Mouse (Mus musculus): ENCODE measurements around the gene Tmem8.
A peak's percentile ranks its signal among the peaks of the same experiment; 100 is the strongest.
"Not testable (repeated sequence)": the region's sequence is repeated elsewhere in the genome, so short reads cannot be mapped to it uniquely, and the experiment has no call there.

Tmem8 gene

GRCm38 (mm10) chr17:26113181-26113948 lies at the start of gene Tmem8:
TSS of gene Tmem8 (plus strand) at chr17:26113299.
- peak in 1 of 2 experiments; percentile 59 for DNase-seq (ENCODE audit: low read depth in 1 of 2, low spot score in 2 of 2)

DNA sequence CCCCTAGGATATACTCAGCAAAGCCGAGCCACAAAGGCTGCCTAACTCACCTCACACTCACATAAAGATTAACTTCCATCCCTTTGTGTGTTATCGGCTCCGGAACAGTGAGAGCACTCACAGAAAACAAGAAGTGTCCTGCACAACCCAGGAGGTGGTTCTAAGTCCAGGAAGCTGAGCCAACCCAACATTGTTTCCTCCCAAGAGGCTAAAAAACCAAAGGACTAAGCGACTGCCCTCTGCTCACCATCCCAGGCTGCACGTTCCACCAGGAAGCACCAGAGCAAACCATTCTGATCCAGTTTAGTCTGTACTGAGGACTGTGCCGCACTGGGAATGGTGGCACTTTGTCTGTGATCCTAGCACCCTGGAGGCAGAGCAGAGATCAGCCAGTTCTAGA lies 48.2 kb upstream of the Tmem8 start:
- DNase-seq (ENCODE audit: low read depth in 1 of 2, low spot score in 2 of 2) = no peak

- DNase-seq (ENCODE audit: low read depth in 1 of 2, low spot score in 2 of 2) = no peak
Measured at GRCm38 (mm10) chr17:26066488-26067020, 46.5 kb upstream of the Tmem8 start.

DNA sequence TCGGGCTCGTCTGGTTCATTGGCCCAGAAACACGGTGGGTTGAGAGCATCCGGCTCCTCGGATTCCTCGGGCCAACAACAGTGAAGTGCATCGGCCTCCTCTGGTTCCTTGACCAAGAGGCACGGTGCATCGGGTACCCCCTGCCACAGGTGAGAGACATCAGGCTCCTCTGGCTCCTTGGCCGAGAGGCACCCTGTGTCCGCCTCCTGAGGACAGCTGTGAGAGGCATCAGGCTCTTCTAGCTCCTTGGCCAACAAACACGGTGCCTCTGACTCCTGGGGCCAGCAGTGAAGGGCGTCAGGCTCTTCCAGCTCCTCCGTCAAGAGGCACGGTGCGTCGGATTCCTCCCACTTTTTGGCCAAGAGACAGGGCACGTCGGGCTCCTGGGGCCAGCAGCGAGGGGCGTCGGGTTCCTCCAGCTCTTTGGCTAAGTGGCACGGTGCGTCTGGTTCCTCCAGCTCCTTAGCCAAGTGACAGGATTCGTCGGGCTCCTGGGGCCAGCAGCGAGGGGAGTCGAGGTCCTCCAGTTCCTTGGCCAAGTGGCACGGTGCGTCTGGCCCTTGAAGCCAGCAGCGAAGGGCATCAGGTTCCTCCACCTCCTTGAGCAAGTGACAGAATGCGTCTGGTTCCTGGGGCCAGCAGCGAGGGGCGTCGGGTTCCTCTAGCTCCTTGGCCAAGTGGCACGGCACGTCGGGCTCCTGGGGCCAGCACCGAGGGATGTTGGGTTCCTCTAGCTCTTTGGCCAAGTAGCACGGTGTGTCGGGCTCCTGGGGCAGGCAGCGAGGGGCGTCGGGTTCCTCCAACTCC lies 44.9 kb upstream of the Tmem8 start:
- no peak for DNase-seq (ENCODE audit: low read depth in 1 of 2, low spot score in 2 of 2)

GRCm38 (mm10) chr17:26068831-26069739 lies 44.0 kb upstream of the Tmem8 start, which contains the start of gene Rab11fip3:
TSS of gene Rab11fip3 (minus strand) at chr17:26069555.
- DNase-seq (ENCODE audit: low read depth in 1 of 2, low spot score in 2 of 2) = peak in 1 of 2 experiments; percentile 21

- DNase-seq (ENCODE audit: low read depth in 1 of 2, low spot score in 2 of 2) = no peak
Measured at GRCm38 (mm10) chr17:26070136-26070535, 43.0 kb upstream of the Tmem8 start.

- DNase-seq (ENCODE audit: low read depth in 1 of 2, low spot score in 2 of 2) = no peak
Measured at GRCm38 (mm10) chr17:26075246-26075645, 37.9 kb upstream of the Tmem8 start.

DNA sequence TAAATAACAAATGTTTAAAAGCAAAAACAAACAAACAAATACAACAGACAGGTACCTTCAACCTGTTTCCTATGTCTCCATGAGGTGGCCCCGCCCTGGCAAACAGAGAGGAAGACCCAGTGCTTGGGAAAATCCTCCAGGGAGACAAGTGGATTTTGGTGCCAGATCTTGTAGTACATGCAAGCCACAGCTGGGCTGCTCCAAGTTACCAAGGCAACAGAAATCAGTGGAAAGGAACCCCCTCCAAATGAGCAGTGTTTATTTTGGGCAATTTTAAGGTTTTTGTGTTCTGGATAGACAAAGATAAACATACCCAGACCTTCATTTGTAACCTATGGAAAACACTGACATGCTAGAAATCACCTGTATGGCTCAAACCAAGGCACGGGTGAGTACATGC lies 34.2 kb upstream of the Tmem8 start:
- DNase-seq (ENCODE audit: low read depth in 1 of 2, low spot score in 2 of 2) = no peak

DNA sequence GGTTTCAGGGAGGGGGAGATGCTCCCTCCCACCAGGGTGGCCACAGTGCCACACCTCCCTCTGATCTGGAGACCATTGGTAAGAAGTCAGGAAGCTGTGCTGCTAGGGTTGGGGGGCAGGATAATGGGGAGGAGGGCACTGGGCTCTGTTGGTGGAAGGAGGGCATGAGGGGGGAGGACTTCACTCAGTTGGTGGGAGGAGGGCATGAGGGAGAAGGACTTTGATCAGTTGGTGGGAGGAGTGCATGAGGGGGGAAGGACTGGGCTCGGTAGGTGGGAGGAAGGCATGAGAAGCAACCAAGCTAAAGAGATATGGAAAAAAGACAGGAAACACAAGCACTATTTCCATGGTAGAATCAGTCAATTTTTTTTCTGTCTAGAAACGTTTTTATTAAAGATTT lies 32.2 kb upstream of the Tmem8 start:
- no peak for DNase-seq (ENCODE audit: low read depth in 1 of 2, low spot score in 2 of 2)

DNA sequence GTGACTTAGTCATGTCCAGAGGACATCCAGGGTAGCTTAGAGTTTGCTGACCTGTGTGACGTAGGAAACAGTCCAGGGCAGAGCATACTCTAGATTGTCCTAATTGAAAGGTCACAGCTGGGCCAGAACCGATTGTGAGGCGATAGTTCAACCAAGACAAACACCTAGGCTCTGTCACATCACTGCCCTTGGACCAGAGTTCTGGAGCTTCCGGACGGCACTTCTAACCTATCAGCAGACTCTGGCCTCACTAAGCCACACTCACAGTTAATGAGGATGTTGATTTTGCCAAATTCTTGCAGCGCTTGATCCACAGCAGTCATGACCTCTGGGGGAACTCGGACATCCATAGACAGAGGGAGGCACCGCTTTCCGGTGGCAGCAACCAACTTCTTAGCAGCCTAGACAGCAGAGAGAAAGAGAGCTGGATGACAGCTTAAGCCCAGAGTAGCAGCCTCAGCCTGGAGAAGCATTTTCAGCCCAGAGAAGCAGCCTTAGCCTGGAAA lies 26.0 kb upstream of the Tmem8 start:
- no peak for DNase-seq (ENCODE audit: low read depth in 1 of 2, low spot score in 2 of 2)

- DNase-seq (ENCODE audit: low read depth in 1 of 2, low spot score in 2 of 2) = peak; percentile 48 to 63
Measured at GRCm38 (mm10) chr17:26089905-26090632, 23.0 kb upstream of the Tmem8 start, which contains the start of gene Decr2. TSS of gene Decr2 (minus strand) at chr17:26090337.

- DNase-seq (ENCODE audit: low read depth in 1 of 2, low spot score in 2 of 2) = no peak
Measured at GRCm38 (mm10) chr17:26094531-26095110, 18.5 kb upstream of the Tmem8 start.

DNA sequence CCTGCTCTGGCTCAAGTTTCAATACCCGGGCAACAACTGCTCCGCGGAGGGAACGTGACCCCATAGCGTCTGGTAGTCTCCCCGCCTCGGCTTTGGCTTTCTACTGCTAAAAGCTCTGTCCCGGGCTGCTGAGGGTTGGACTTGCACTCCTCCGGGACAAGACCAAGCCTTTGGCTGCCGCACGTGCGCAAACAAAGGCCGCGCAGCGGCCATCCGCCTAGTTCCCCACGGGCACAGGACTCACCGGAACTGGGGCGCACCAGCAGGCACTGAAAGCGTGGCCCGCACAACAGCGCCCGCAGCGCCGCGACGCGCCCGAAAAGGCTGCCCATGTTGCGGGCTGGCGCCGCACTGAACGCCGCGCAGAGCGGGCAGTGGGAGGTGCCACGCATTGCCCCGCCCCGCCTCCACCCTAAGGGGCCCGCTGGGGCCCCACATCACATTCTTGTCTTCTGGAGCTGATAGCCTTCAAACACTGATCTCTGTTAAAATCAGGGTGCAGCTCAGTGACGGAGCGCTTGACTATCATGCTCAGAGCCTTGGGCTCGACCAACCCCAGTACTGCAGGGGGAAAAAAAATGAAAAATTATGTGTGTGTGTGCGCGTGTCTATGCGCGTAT lies 17.9 kb upstream of the Tmem8 start, which contains the start of gene Nme4:
Nme4 (minus strand) TSS at position 482 of the 620 bp plus-strand sequence.
- DNase-seq (ENCODE audit: low read depth in 1 of 2, low spot score in 2 of 2) = no peak

GRCm38 (mm10) chr17:26098461-26098860 lies 14.6 kb upstream of the Tmem8 start:
- DNase-seq (ENCODE audit: low read depth in 1 of 2, low spot score in 2 of 2) = no peak

GRCm38 (mm10) chr17:26099316-26099715 lies 13.8 kb upstream of the Tmem8 start:
- not testable (repeated sequence) for DNase-seq (ENCODE audit: low read depth in 1 of 2, low spot score in 2 of 2)

DNA sequence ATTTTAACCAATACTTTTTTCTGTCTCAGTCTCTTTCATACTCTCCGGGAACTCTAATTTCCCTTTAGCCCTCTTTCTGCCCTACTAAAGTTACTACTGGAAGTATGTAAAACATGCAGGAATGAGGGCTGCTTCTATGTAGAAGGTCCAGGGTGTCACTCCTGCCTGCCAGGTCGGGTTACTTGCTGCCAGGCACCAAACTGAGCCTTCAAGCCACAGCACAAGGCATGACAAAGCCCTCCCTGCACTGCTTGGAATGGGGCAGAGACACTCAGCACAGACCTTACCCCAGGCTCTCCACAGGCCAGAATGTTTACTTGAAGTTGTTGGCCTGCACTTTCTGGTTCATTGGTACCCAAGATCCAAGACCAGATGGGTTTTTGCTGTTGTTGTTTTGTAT lies 12.9 kb upstream of the Tmem8 start:
- DNase-seq (ENCODE audit: low read depth in 1 of 2, low spot score in 2 of 2) = no peak

GRCm38 (mm10) chr17:26101478-26101877 lies 11.6 kb upstream of the Tmem8 start:
- DNase-seq (ENCODE audit: low read depth in 1 of 2, low spot score in 2 of 2) = no peak

- DNase-seq (ENCODE audit: low read depth in 1 of 2, low spot score in 2 of 2) = no peak
Measured at GRCm38 (mm10) chr17:26105619-26106018, 7.5 kb upstream of the Tmem8 start.

GRCm38 (mm10) chr17:26110156-26110555 lies 2.9 kb upstream of the Tmem8 start:
- no peak for DNase-seq (ENCODE audit: low read depth in 1 of 2, low spot score in 2 of 2)
